Mouse (Mus musculus): Measurements from ENCODE around the gene Il9. TPM values are rescaled to one million over a fixed set of nuclear protein-coding genes. Genes with fewer than 3 reads are reported as not detected.

Il9 gene
- polyA plus RNA-seq, 1 experiment from 2014 or later = not detected

GRCm38 (mm10) chr13:56438211-56439075, 43.6 kb downstream of the Il9 start, which contains the start of gene Slc25a48:
Gene Slc25a48, plus strand, starts transcription at chr13:56438355.
- WGBS = 3% methylated on average over 51 of the region's 51 CpGs

GRCm38 (mm10) chr13:56435615-56436287, 46.3 kb downstream of the Il9 start:
- ATAC-seq (ENCODE audit: low read depth) = no peak

More at GRCm38 (mm10) chr13:56438211-56439075, 43.6 kb downstream of the Il9 start, which contains the start of gene Slc25a48:
- Histone ChIP-seq H3K27ac (ENCODE audit: low read depth, low read length) (no peak within 1 kb of the TSS), H3K4me3 (ENCODE audit: low read depth, low read length) (peak within 1 kb of the TSS; percentile 26; the same call in 1 of the 2 replicates), H3K4me1 (ENCODE audit: control insufficient read depth, insufficient read depth, low read length) (0 out of 2 replicates have a peak, but pooled peaks cover 6% of the 10 kb centered on the region), H3K36me3 (ENCODE audit: control insufficient read depth, insufficient read depth, low read length) (no peaks in the 10 kb centered on the region), H3K9me3 (ENCODE audit: control insufficient read depth, low read length) (no peaks in the 10 kb centered on the region), H3K4me2 (ENCODE audit: low read depth, low read length) (peak within 1 kb of the TSS; percentile 45), H3K27me3 (ENCODE audit: control insufficient read depth, insufficient read depth, low read length) (peaks cover 34% of the 10 kb centered on the region), H3K9ac (replicated peaks; ENCODE audit: low read depth, low read length) (no peak within 1 kb of the TSS)
- ATAC-seq (ENCODE audit: low read depth) = no peak; the same call in 1 of the 2 replicates

GRCm38 (mm10) chr13:56434311-56434751, 47.7 kb downstream of the Il9 start:
- H3K36me3 ChIP-seq (ENCODE audit: control insufficient read depth, insufficient read depth, low read length) = no peaks in the 10 kb centered on the region
- H3K27me3 ChIP-seq (ENCODE audit: control insufficient read depth, insufficient read depth, low read length) = peaks cover 25% of the 10 kb centered on the region
- H3K4me2 ChIP-seq (ENCODE audit: low read depth, low read length) = no peak overlapping the region
- 84% methylated on average over 9 of the region's 9 CpGs for whole genome bisulfite sequencing
- ATAC-seq (ENCODE audit: low read depth) = no peak
- no peak overlapping the region for H3K27ac ChIP-seq (ENCODE audit: low read depth, low read length)
- no peak overlapping the region for H3K4me3 ChIP-seq (ENCODE audit: low read depth, low read length)
- 0 out of 2 replicates have a peak, but pooled peaks cover 6% of the 10 kb centered on the region for H3K4me1 ChIP-seq (ENCODE audit: control insufficient read depth, insufficient read depth, low read length)
- H3K9ac ChIP-seq (replicated peaks; ENCODE audit: low read depth, low read length) = no peak overlapping the region
- H3K9me3 ChIP-seq (ENCODE audit: control insufficient read depth, low read length) = no peaks in the 10 kb centered on the region

More at GRCm38 (mm10) chr13:56435615-56436287, 46.3 kb downstream of the Il9 start:
- no peak overlapping the region for H3K4me3 ChIP-seq (ENCODE audit: low read depth, low read length)
- no peaks in the 10 kb centered on the region for H3K9me3 ChIP-seq (ENCODE audit: control insufficient read depth, low read length)
- WGBS = 53% methylated on average over 10 of the region's 10 CpGs
- peaks cover 34% of the 10 kb centered on the region for H3K27me3 ChIP-seq (ENCODE audit: control insufficient read depth, insufficient read depth, low read length)
- no peak overlapping the region for H3K27ac ChIP-seq (ENCODE audit: low read depth, low read length)
- no peak overlapping the region for H3K9ac ChIP-seq (replicated peaks; ENCODE audit: low read depth, low read length)
- H3K4me2 ChIP-seq (ENCODE audit: low read depth, low read length) = no peak overlapping the region
- 0 out of 2 replicates have a peak, but pooled peaks cover 6% of the 10 kb centered on the region for H3K4me1 ChIP-seq (ENCODE audit: control insufficient read depth, insufficient read depth, low read length)
- H3K36me3 ChIP-seq (ENCODE audit: control insufficient read depth, insufficient read depth, low read length) = no peaks in the 10 kb centered on the region

DNA sequence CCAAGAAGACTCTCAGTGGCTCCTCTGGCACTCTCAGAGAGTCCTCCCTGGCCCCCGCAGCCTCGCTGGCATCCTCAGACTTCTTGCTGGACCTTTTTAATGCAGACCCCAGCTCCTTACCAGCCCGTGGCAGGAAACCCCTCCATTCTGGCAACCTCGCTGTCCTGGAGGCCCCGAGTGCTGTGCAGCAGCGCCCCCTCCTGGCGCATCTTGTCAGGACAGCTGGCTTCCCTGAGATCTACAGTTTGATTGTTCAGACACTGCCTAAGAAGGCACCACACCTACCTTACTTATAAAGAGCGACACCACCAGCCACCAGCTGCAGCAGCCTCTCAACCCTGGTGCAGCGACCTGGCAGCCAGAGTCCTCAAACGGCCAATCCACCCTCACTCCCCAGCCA, 48.6 kb downstream of the Il9 start:
- Histone ChIP-seq H3K36me3 (ENCODE audit: control insufficient read depth, insufficient read depth, low read length) (no peaks in the 10 kb centered on the region), H3K4me2 (ENCODE audit: low read depth, low read length) (no peak overlapping the region), H3K9me3 (ENCODE audit: control insufficient read depth, low read length) (no peaks in the 10 kb centered on the region), H3K4me3 (ENCODE audit: low read depth, low read length) (no peak overlapping the region), H3K4me1 (ENCODE audit: control insufficient read depth, insufficient read depth, low read length) (0 out of 2 replicates have a peak, but pooled peaks cover 4% of the 10 kb centered on the region), H3K27ac (ENCODE audit: low read depth, low read length) (no peak overlapping the region), H3K27me3 (ENCODE audit: control insufficient read depth, insufficient read depth, low read length) (peaks cover 18% of the 10 kb centered on the region; the same call in 1 of the 2 replicates), H3K9ac (replicated peaks; ENCODE audit: low read depth, low read length) (no peak overlapping the region)
- ATAC-seq (ENCODE audit: low read depth) = no peak
- WGBS = 11% methylated on average over 10 of the region's 10 CpGs

GRCm38 (mm10) chr13:56432496-56432895, 49.5 kb downstream of the Il9 start:
- Histone ChIP-seq H3K4me3 (ENCODE audit: low read depth, low read length) (no peak overlapping the region), H3K4me2 (ENCODE audit: low read depth, low read length) (no peak overlapping the region), H3K36me3 (ENCODE audit: control insufficient read depth, insufficient read depth, low read length) (no peaks in the 10 kb centered on the region), H3K9me3 (ENCODE audit: control insufficient read depth, low read length) (no peaks in the 10 kb centered on the region), H3K27ac (ENCODE audit: low read depth, low read length) (no peak overlapping the region), H3K4me1 (ENCODE audit: control insufficient read depth, insufficient read depth, low read length) (0 out of 2 replicates have a peak, but pooled peaks cover 3% of the 10 kb centered on the region), H3K9ac (replicated peaks; ENCODE audit: low read depth, low read length) (no peak overlapping the region), H3K27me3 (ENCODE audit: control insufficient read depth, insufficient read depth, low read length) (peaks cover 8% of the 10 kb centered on the region; the same call in 1 of the 2 replicates)
- no peak for ATAC-seq (ENCODE audit: low read depth)
- 87% methylated on average over 11 of the region's 12 CpGs for WGBS

Other genes starting within 250 kb of the Il9 start
- gene Neurog1, start 230.1 kb downstream of the Il9 start, polyA plus RNA-seq (2014; fragmentation: Nextera tagmentation; extraction: Ambion mirVana) = 0.15 and 0.16 TPM in 2 replicates
- 1.6 and 2.5 TPM in 2 replicates for gene Cxcl14, start 185.7 kb downstream of the Il9 start, polyA plus RNA-seq (2014; fragmentation: Nextera tagmentation; extraction: Ambion mirVana)
- gene Gm3045, start 55.7 kb downstream of the Il9 start, polyA plus RNA-seq (2014; fragmentation: Nextera tagmentation; extraction: Ambion mirVana) = not detected in 2 replicates
- gene Slc25a48, start 43.9 kb downstream of the Il9 start, polyA plus RNA-seq (2014; fragmentation: Nextera tagmentation; extraction: Ambion mirVana) = not detected in 2 replicates
- gene Fbxl21, start 40.2 kb upstream of the Il9 start, polyA plus RNA-seq (2014; fragmentation: Nextera tagmentation; extraction: Ambion mirVana) = 5.3 and 6.1 TPM in 2 replicates
- 0.33 TPM in 1 of 2 replicates, not detected in the other for gene Lect2, start 66.3 kb upstream of the Il9 start, polyA plus RNA-seq (2014; fragmentation: Nextera tagmentation; extraction: Ambion mirVana)
- 0.87 and 7.9 TPM in 2 replicates for gene Tgfbi, start 127.3 kb upstream of the Il9 start, polyA plus RNA-seq (2014; fragmentation: Nextera tagmentation; extraction: Ambion mirVana)
- gene Smad5, start 220.8 kb upstream of the Il9 start, polyA plus RNA-seq (2014; fragmentation: Nextera tagmentation; extraction: Ambion mirVana) = 33.2 and 37.7 TPM in 2 replicates

Measured in neural tube, embryonic 14.5 days (tissue).